Mouse (Mus musculus) hindbrain, embryonic 11.5 days (tissue): ENCODE measurements around the gene Ndufa5. TPM values are rescaled to one million over a fixed set of nuclear protein-coding genes. Genes with fewer than 3 reads are reported as not detected.

Experiments
- ATAC-seq: fragments of 200-750 bp; cut with Nextera tagmentation; 2 replicates; pipeline ENCODE4 v1.8.0; 2017; ENCODE audit warnings: mild to moderate bottlenecking, moderate TSS enrichment, moderate library complexity; ENCODE audit not compliant: low FRiP score
- DNase-seq: peaks from one replicate; pipeline ENCODE4 v3.0.0-alpha.2; 2015; ENCODE audit warnings: low spot score
- H3K27ac ChIP-seq: fragments of 300-500 bp; sonication (generic); 2 replicates; pipeline ENCODE4 v1.5.1; 2014; ENCODE audit warnings: mild to moderate bottlenecking, low read depth, low read length
- H3K27me3 ChIP-seq: fragments of 300-500 bp; sonication (generic); 2 replicates; pipeline ENCODE4 v1.6.1; 2014; ENCODE audit warnings: mild to moderate bottlenecking, low read length, moderate library complexity, mixed read lengths; ENCODE audit not compliant: control insufficient read depth, insufficient read depth
- H3K36me3 ChIP-seq: fragments of 300-500 bp; sonication (generic); 2 replicates; pipeline ENCODE4 v1.6.1; 2014; ENCODE audit warnings: mild to moderate bottlenecking, low read length, moderate library complexity, mixed read lengths; ENCODE audit not compliant: control insufficient read depth, insufficient read depth
- H3K4me1 ChIP-seq: fragments of 300-500 bp; sonication (generic); replicated peaks from 2 replicates; pipeline ENCODE4 v1.6.1; 2014; ENCODE audit warnings: low read length, mixed read lengths; ENCODE audit not compliant: control insufficient read depth, insufficient read depth
- H3K4me2 ChIP-seq: fragments of 300-500 bp; sonication (generic); replicated peaks from 2 replicates; pipeline ENCODE4 v1.6.1; 2014; ENCODE audit warnings: mild to moderate bottlenecking, low read depth, low read length
- H3K4me3 ChIP-seq: fragments of 300-500 bp; sonication (generic); 2 replicates; pipeline ENCODE4 v1.5.1; 2014; ENCODE audit warnings: low read depth, low read length
- H3K9ac ChIP-seq: fragments of 300-500 bp; sonication (generic); 2 replicates; pipeline ENCODE4 v1.6.1; 2014; ENCODE audit warnings: low read depth, low read length
- H3K9me3 ChIP-seq: fragments of 300-500 bp; sonication (generic); 2 replicates; pipeline ENCODE4 v1.6.1; 2016; ENCODE audit warnings: low read length; ENCODE audit not compliant: control insufficient read depth
- WGBS: fragments of 180-500 bp; shearing (Covaris S2); extraction: QIAGEN DNeasy Blood & Tissue Kit; methylation state at CpG from one replicate; pipeline ENCODE4 v1.1.7; 2014; 5-methylcytosine and 5-hydroxymethylcytosine counted together
- polyA plus RNA-seq: library from polyadenylated mRNA; unstranded; fragments of >200 nt; fragmentation: Nextera tagmentation; extraction: Ambion mirVana; gene quantifications from 2 replicates; pipeline ENCODE4 v1.2.1, GENCODE M21; 2014

The Ndufa5 gene
- 255 and 274 TPM in 2 replicates for polyA plus RNA-seq

DNA sequence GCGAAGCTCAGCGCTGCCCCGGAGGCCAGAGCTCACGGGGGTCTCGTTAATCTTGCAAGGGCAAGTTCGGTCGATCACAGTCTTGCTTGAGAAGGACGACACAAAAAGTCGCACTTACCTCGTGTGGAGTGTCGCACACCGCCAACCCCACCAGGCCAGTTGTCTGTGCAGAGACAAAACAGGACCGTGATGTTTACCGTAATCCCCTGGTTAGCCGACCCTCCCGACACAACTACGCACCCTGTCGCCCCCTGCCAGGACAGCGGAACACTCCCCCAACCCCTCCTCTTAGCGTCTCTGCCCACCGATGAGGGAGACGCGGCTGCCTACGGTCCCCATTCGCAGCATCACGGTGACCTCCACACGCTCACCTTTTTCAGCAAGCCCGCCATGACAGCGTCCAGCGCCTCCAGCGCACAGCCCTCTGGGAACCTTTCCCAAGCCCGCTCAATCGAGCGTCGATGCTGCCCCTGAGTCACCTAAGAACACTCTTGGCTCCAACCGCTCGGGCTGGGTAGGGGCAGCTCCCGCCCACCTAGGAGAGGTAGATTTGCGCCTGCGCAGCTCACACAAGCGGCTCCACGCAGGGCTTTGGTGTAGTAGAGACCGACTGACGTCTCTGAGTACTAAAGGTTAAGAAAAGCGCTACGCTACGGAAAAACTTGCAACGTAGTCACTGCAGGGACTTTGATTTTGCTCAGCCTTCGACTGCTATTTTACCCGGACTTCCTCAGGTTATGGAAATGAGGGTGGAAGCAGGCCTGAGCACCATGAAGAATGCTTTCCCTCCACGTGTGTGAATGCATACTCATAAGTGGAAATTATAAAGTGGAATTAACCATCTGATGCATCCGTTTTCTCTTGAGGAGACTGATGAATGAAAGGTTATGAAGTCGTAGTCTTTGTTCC is at the start of gene Ndufa5:
Ndufa5 (minus strand) TSS at position 859 of the 909 bp plus-strand sequence.
- ATAC-seq (peak; percentile 98), DNase-seq (peak; percentile 97)
- WGBS = under 1% methylated on average over 53 of the region's 53 CpGs

DNA sequence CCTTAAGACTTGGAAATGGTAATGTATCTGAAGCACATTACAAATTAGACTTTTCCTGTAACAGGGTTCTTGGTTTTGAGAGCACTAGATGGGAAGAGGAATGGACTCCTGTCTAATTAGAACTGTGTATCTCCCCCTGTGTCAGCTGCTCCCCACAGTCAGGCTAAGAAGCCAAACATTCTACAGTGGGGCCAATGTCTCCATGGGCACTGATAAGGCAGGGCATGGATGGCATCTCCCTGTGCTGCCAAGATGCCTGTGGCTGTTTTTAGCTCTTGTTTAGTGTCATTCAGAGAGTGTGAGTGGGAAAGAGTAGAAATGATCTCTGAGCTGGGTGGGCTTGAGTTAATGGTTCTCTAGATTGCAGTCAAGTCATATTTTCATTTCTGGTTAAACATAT is 45.5 kb upstream of the Ndufa5 start:
- H3K27me3 ChIP-seq = no peaks in the 10 kb centered on the region
- H3K9me3 ChIP-seq = no peaks in the 10 kb centered on the region
- H3K4me2 ChIP-seq = no peak overlapping the region
- no peak overlapping the region for H3K27ac ChIP-seq
- H3K9ac ChIP-seq = no peak overlapping the region
- no peak overlapping the region for H3K4me3 ChIP-seq
- no peaks in the 10 kb centered on the region for H3K4me1 ChIP-seq
- H3K36me3 ChIP-seq = no peaks in the 10 kb centered on the region
- ATAC-seq (no peak), DNase-seq (no peak)

More for the DNA sequence above, at the start of gene Ndufa5:
- no peak within 1 kb of the TSS for H3K27ac ChIP-seq
- H3K4me1 ChIP-seq = no peaks in the 10 kb centered on the region
- peak within 1 kb of the TSS; percentile 66 for H3K4me3 ChIP-seq
- H3K9ac ChIP-seq = peak within 1 kb of the TSS; percentile 58
- no peaks in the 10 kb centered on the region for H3K9me3 ChIP-seq
- H3K4me2 ChIP-seq = peak within 1 kb of the TSS; percentile 51
- H3K27me3 ChIP-seq = no peaks in the 10 kb centered on the region
- H3K36me3 ChIP-seq = no peaks in the 10 kb centered on the region

DNA sequence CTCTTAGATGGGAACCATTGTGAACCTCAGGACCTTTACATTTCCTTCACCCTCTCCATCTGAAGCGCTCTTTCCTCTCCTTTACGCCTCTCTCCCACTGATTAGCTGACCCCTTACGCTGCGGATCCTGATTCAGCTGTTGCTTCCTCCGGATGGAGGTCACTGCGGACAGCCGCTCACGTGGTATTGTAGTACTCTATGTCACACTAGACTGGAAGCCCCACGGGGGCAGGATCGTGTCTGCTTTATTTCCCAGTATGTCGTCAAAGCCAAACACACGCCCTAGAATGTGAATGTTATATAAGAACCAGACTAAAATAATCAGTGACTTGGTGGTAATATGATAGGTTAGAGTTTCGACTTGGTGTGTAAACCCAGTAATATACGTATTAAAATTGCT is 44.6 kb upstream of the Ndufa5 start:
- H3K4me3 ChIP-seq = no peak overlapping the region
- H3K9ac ChIP-seq = no peak overlapping the region
- H3K27ac ChIP-seq = no peak overlapping the region
- DNase-seq (no peak), ATAC-seq (no peak)
- H3K36me3 ChIP-seq = no peaks in the 10 kb centered on the region
- 92% methylated on average over 14 of the region's 14 CpGs for WGBS
- H3K9me3 ChIP-seq = no peaks in the 10 kb centered on the region
- no peak overlapping the region for H3K4me2 ChIP-seq
- no peaks in the 10 kb centered on the region for H3K27me3 ChIP-seq
- H3K4me1 ChIP-seq = no peaks in the 10 kb centered on the region

DNA sequence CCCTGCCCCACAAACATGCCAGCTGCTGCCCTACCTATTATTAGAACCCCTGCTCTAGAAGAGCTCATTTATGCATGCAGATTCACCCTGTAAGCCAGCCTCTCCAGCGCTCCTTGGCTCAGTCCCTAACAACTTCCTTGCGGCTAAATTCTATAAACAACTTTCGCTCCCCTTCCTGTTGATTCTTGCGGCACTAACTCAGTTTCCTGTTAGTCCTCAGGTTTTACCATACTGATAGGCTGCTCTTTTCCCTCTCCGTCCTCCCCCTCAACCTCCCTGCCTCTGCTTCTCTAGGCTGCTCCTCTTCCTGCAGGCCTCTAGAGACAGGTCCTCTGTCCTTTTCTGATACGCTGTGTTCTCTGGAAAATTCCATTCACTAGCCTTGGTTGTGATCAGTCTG is 43.3 kb upstream of the Ndufa5 start:
- no peak overlapping the region for H3K4me3 ChIP-seq
- no peak overlapping the region for H3K9ac ChIP-seq
- H3K36me3 ChIP-seq = no peaks in the 10 kb centered on the region
- no peak for DNase-seq
- H3K4me1 ChIP-seq = no peaks in the 10 kb centered on the region
- 83% methylated on average over 6 of the region's 6 CpGs for WGBS
- H3K9me3 ChIP-seq = no peaks in the 10 kb centered on the region
- H3K4me2 ChIP-seq = no peak overlapping the region
- ATAC-seq = no peak
- no peak overlapping the region for H3K27ac ChIP-seq
- H3K27me3 ChIP-seq = no peaks in the 10 kb centered on the region

DNA sequence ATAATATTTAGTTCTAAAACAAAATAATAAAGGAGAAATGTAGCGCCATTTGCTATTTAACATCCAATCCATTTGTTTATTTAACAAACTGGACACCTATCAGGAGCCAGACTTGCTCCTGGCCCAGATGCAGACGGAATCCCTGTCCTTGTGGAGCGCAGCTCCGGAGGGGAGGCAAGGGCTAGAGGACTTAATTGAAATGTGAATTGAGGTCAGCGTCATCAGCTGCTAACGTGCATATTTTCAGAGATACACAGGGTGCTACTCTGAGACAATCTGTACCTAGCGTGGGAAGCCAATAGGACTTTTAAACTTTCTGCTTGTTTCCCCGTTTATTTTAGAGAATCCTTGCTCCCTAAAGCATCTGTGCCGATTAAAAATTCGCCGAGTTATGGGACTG is 42.5 kb upstream of the Ndufa5 start:
- ATAC-seq (no peak), DNase-seq (no peak)
- WGBS = 76% methylated on average over 11 of the region's 11 CpGs

DNA sequence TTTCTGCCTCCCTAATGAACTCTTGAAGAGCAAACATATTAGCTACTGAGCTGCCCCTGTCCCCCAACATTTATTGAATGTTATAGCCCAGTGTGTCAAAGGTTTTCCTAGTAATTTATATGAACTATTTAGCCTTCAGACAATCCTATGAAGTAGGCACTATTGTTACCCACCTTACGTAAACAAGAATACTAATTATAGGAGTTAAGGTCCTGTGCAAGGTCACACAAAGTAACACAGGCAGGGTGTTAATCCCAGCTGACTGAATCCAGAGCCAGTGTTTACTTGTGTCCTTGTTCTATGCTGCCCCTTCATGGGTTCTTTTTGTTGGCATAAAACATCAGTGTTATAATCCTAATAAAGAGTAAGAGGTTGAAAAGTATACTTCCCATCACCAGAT is 41.9 kb upstream of the Ndufa5 start:
- ATAC-seq = no peak
- no peaks in the 10 kb centered on the region for H3K36me3 ChIP-seq
- 91% methylated on average over 1 of the region's 1 CpGs for WGBS
- no peak overlapping the region for H3K27ac ChIP-seq
- H3K27me3 ChIP-seq = no peaks in the 10 kb centered on the region
- no peaks in the 10 kb centered on the region for H3K9me3 ChIP-seq
- H3K9ac ChIP-seq = no peak overlapping the region
- no peak overlapping the region for H3K4me2 ChIP-seq
- no peak overlapping the region for H3K4me3 ChIP-seq
- no peak for DNase-seq
- no peaks in the 10 kb centered on the region for H3K4me1 ChIP-seq

More for the DNA sequence above, 42.5 kb upstream of the Ndufa5 start:
- no peaks in the 10 kb centered on the region for H3K27me3 ChIP-seq
- no peaks in the 10 kb centered on the region for H3K4me1 ChIP-seq
- H3K4me2 ChIP-seq = no peak overlapping the region
- H3K9ac ChIP-seq = no peak overlapping the region
- H3K36me3 ChIP-seq = no peaks in the 10 kb centered on the region
- no peaks in the 10 kb centered on the region for H3K9me3 ChIP-seq
- H3K27ac ChIP-seq = no peak overlapping the region
- H3K4me3 ChIP-seq = no peak overlapping the region

DNA sequence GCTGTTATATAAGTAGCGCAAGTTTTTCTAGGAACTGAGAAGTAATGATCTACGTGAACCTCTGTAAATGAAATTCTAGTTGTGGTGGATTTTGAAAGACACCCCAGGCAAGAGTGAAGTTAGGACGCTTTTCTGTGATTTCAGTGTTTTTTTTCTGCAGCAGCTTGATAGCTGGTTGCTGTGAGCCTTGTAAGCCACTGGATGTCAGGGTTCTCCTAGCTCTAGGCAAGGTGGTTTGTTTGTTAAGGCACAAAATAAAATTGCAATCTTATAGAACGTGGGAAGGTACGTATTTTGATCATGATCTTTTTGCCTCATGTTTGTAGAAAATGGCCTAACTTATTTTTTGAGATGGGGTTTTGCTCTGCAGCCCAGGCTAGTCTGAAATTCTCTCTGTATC is 41.1 kb upstream of the Ndufa5 start:
- Histone ChIP-seq H3K9ac (no peak overlapping the region), H3K4me2 (no peak overlapping the region), H3K9me3 (no peaks in the 10 kb centered on the region), H3K4me3 (no peak overlapping the region), H3K4me1 (no peaks in the 10 kb centered on the region), H3K27me3 (no peaks in the 10 kb centered on the region), H3K27ac (no peak overlapping the region), H3K36me3 (no peaks in the 10 kb centered on the region)
- ATAC-seq (no peak), DNase-seq (no peak)
- WGBS = 85% methylated on average over 5 of the region's 5 CpGs

DNA sequence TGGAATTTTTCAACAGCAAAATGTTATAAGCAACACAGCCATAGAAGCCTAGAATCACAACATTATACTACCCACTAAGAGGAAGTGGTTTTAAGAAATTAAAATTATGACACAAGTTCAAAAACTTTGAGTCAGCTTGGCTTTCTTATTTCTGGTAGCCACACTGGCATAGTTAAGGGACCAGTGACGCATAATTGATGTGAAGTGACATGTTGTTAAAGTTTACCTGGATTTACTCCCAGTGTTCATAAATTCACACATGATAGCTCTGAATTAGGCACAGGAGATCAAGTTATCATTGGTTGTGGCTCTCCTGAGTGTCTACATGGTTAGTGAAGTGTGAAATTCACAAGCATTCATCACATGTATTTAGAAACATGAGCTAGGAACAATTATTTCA is 37.1 kb upstream of the Ndufa5 start:
- 98% methylated on average over 1 of the region's 1 CpGs for WGBS
- Histone ChIP-seq H3K36me3 (no peaks in the 10 kb centered on the region), H3K9me3 (no peaks in the 10 kb centered on the region), H3K27ac (no peak overlapping the region), H3K4me2 (no peak overlapping the region), H3K4me3 (no peak overlapping the region), H3K9ac (no peak overlapping the region), H3K27me3 (no peaks in the 10 kb centered on the region), H3K4me1 (no peaks in the 10 kb centered on the region)
- DNase-seq (no peak), ATAC-seq (no peak)

DNA sequence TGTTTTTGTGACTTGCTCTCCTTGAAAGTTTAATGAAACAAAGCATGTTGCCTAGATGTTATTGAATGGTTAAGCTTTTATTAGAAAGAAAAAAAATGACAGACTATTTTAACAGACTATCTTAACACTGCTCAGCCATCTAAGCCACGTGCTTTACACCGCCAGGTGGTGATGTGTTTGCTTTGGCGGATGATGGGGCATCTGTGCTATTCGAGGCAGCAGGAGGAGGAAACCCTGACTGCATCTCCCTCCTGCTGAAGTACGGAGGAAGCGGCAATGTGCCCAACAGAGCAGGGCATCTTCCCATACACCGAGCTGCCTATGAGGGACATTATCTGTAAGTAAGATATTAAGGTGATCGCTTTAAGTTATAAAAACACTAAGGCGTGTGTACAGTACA is 36.3 kb upstream of the Ndufa5 start:
- Histone ChIP-seq H3K27ac (no peak overlapping the region), H3K9ac (no peak overlapping the region), H3K9me3 (no peaks in the 10 kb centered on the region), H3K36me3 (no peaks in the 10 kb centered on the region), H3K4me3 (no peak overlapping the region), H3K27me3 (no peaks in the 10 kb centered on the region), H3K4me1 (no peaks in the 10 kb centered on the region), H3K4me2 (no peak overlapping the region)
- DNase-seq = no peak
- 77% methylated on average over 9 of the region's 9 CpGs for WGBS
- ATAC-seq = no peak
